Mouse (Mus musculus) embryonic facial prominence, embryonic 14.5 days (tissue): ENCODE results near the gene Tmem214. TPM values are rescaled to one million over a fixed set of nuclear protein-coding genes. Genes with fewer than 3 reads are reported as not detected.

ENCODE experiments used
- ATAC-seq: fragments of 200-750 bp; cut with Nextera tagmentation; 2 replicates; pipeline ENCODE4 v1.8.0; 2017; ENCODE audit warnings: low read depth, moderate number of reproducible peaks, moderate TSS enrichment
- DNase-seq: peaks from one replicate; pipeline ENCODE4 v3.0.0-alpha.2; 2015; ENCODE audit warnings: low spot score
- H3K27ac ChIP-seq: fragments of 300-500 bp; sonication (generic); replicated peaks from 2 replicates; pipeline ENCODE4 v1.5.1; 2014; ENCODE audit warnings: low read depth, mild to moderate bottlenecking, low read length, moderate library complexity
- H3K27me3 ChIP-seq: fragments of 300-500 bp; sonication (generic); replicated peaks from 2 replicates; pipeline ENCODE4 v1.6.1; 2014; ENCODE audit warnings: low read length; ENCODE audit not compliant: control insufficient read depth, insufficient read depth
- H3K36me3 ChIP-seq: fragments of 300-500 bp; sonication (generic); 2 replicates; pipeline ENCODE4 v1.6.1; 2014; ENCODE audit warnings: low read length, mixed read lengths; ENCODE audit not compliant: control insufficient read depth, insufficient read depth
- H3K4me1 ChIP-seq: fragments of 300-500 bp; sonication (generic); 2 replicates; pipeline ENCODE4 v1.6.1; 2014; ENCODE audit warnings: antibody characterized with exemption, low read length; ENCODE audit not compliant: control insufficient read depth, insufficient read depth
- H3K4me2 ChIP-seq: fragments of 300-500 bp; sonication (generic); 2 replicates; pipeline ENCODE4 v1.6.1; 2014; ENCODE audit warnings: low read depth, mild to moderate bottlenecking, low read length, moderate library complexity, mixed read lengths
- H3K4me3 ChIP-seq: fragments of 300-500 bp; sonication (generic); 2 replicates; pipeline ENCODE4 v1.5.1; 2014; ENCODE audit warnings: low read depth, mild to moderate bottlenecking, low read length
- H3K9ac ChIP-seq: fragments of 300-500 bp; sonication (generic); 2 replicates; pipeline ENCODE4 v1.6.1; 2014; ENCODE audit warnings: low read depth, mild to moderate bottlenecking, low read length, moderate library complexity, mixed read lengths
- H3K9me3 ChIP-seq: fragments of 300-500 bp; sonication (generic); 2 replicates; pipeline ENCODE4 v1.6.1; 2016; ENCODE audit warnings: low read length; ENCODE audit not compliant: control insufficient read depth
- WGBS: fragments of 180-500 bp; shearing (Covaris S2); extraction: QIAGEN DNeasy Blood & Tissue Kit; methylation state at CpG from one replicate; pipeline ENCODE4 v1.1.7; 2014; 5-methylcytosine and 5-hydroxymethylcytosine counted together
- polyA plus RNA-seq: library from polyadenylated mRNA; unstranded; fragments of >200 nt; fragmentation: Nextera tagmentation; extraction: Ambion mirVana; gene quantifications from 2 replicates; pipeline ENCODE4 v1.2.1, GENCODE M21; 2014

Tmem214 gene
- polyA plus RNA-seq, 1 experiment from 2014 or later, result 77.1 TPM

DNA sequence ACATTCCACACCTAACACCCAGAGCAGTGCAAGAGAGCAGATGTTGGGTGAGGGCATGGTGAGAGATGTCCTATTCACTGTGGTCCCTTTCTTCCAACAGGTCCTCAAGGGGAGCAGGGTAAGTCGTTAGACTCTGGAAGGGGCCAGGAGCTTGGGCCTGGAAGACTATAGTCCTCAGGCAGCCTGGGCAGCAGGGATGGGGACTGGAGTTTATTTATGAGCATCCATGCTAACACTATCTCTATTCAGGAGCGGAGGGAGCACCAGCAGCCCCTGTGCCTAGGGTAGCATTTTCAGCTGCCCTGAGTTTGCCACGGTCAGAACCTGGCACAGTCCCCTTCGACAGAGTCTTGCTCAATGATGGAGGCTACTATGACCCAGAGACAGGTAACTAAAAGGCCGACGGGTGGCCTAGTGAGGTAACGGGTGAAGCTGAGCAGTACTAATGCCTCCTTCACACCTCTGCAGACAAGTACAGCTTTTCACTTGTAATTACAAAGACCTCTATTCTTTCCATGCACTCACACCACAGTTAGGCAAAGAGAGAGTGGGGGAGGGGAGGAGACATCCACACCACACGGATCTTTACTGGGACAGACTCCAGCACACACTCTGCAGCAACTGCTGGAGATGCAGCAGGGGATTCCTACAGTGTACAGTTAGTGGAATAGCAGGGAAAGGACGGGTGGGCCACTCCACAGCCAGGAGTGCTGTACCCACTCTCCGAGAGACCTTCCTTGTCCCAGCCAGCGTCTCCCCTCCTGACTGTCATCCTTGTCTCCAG lies 52.2 kb downstream of the Tmem214 start:
- peaks cover 17% of the 10 kb centered on the region for H3K4me1 ChIP-seq
- peaks cover 43% of the 10 kb centered on the region for H3K36me3 ChIP-seq
- DNase-seq, result peak; percentile 41
- H3K27me3 ChIP-seq, result no peaks in the 10 kb centered on the region
- no peaks in the 10 kb centered on the region for H3K9me3 ChIP-seq
- no peak overlapping the region for H3K4me3 ChIP-seq
- H3K9ac ChIP-seq, result no peak overlapping the region
- ATAC-seq, result no peak
- 68% methylated on average over 11 of the region's 11 CpGs for WGBS
- no peak overlapping the region for H3K4me2 ChIP-seq
- H3K27ac ChIP-seq, result no peak overlapping the region

DNA sequence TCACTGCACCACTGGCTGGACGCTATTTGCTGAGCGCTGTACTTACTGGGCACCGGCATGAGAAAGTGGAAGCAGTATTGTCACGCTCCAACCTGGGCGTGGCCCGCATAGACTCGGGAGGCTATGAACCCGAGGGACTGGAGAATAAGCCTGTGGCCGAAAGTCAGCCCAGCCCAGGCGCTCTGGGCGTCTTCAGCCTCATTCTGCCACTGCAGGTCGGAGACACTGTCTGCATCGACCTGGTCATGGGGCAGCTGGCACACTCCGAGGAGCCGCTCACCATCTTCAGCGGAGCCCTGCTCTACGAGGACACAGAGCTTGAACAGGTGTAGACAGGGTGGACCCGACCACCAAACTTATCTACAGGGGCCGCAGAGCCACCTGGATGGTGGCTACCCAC lies 52.8 kb downstream of the Tmem214 start:
- Histone ChIP-seq H3K27ac (no peak overlapping the region), H3K27me3 (no peaks in the 10 kb centered on the region), H3K9ac (no peak overlapping the region), H3K36me3 (peaks cover 43% of the 10 kb centered on the region), H3K4me2 (peak overlapping the region; percentile 70; the same call in 1 of the 2 replicates), H3K4me1 (peaks cover 17% of the 10 kb centered on the region), H3K4me3 (no peak overlapping the region), H3K9me3 (no peaks in the 10 kb centered on the region)
- DNase-seq, result no peak
- 0 out of 2 replicates have a peak, but pooled peaks have one; percentile 0 for ATAC-seq
- 70% methylated on average over 19 of the region's 19 CpGs for WGBS

DNA sequence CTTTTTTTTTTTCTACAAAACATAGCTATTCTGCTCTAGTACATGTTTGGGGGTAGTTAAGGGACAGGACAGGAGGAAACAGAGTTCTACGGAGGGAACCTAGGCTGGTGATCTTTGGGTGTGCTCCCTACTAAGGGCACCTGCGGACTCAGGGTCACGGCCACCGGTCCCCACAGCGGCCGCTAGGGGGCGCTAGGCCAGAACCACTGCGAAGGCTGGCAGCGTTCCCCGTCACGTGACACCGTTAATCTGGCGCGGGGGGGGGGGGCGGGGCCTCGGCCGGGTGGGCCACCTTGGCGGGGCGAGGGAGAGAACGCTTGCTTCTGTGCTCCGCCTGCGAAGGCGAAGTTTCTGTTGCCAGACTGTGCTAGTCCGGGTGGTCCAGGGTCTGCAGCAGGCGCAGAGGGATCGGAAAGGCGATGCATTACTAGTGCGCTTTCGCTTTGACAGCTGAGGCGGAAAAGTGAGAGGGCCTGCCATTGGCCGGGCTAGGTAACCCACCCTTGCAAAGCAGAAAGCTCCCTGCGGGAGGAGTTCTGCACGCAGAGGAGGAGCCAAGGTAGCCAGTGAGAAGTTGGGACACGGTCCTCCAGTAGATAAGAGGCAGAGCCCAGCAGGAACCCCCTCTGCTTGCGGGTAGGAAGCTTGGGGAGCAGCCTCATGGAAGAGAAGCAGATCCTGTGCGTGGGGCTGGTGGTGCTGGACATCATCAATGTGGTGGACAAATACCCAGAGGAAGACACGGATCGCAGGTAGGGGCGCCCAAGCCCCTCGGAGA lies 53.6 kb downstream of the Tmem214 start, which contains the start of gene Khk:
Gene Khk (plus strand): TSS at position 176 of the 778 bp plus-strand sequence.
- peak; percentile 91 for ATAC-seq
- Histone ChIP-seq H3K9me3 (no peaks in the 10 kb centered on the region), H3K9ac (peak within 1 kb of the TSS; percentile 62), H3K27me3 (no peaks in the 10 kb centered on the region), H3K4me1 (peaks cover 13% of the 10 kb centered on the region), H3K36me3 (peaks cover 43% of the 10 kb centered on the region), H3K4me3 (peak within 1 kb of the TSS; percentile 46), H3K27ac (peak within 1 kb of the TSS; percentile 83), H3K4me2 (peak within 1 kb of the TSS; percentile 70)
- peak; percentile 93 for DNase-seq
- 1% methylated on average over 29 of the region's 40 CpGs for WGBS

GRCm38 (mm10) chr5:30922581-30923041 lies 54.8 kb downstream of the Tmem214 start:
- no peak for DNase-seq
- Histone ChIP-seq H3K4me2 (peak overlapping the region; percentile 70), H3K36me3 (peaks cover 35% of the 10 kb centered on the region), H3K27ac (0 out of 2 replicates have a peak overlapping the region, but pooled peaks have one; percentile 83), H3K27me3 (no peaks in the 10 kb centered on the region), H3K4me3 (no peak overlapping the region), H3K9ac (0 out of 2 replicates have a peak overlapping the region, but pooled peaks have one; percentile 23), H3K9me3 (no peaks in the 10 kb centered on the region), H3K4me1 (peaks cover 11% of the 10 kb centered on the region)
- ATAC-seq, result no peak
- 71% methylated on average over 10 of the region's 10 CpGs for WGBS

DNA sequence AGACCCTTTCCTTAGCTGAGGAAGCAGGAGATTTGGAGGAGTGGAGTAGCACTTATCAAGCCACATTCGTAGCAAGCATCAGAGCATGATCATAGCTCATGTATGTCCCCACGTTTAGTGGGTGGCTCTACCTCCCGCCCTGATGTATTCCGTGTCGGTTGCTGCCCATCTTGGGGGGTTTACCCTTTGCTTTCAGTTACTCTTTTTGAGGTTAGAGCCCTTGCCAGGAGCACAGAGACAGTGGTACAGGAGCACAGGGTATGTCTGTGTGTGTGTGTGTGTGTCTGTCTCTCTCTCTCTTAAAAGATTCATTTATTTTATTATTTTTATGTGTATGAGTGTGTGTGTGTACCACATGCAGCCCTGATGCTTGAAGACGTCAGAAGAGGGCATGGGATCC lies 55.3 kb downstream of the Tmem214 start:
- Histone ChIP-seq H3K9ac (no peak overlapping the region), H3K4me1 (peaks cover 11% of the 10 kb centered on the region), H3K9me3 (no peaks in the 10 kb centered on the region), H3K27me3 (no peaks in the 10 kb centered on the region), H3K4me2 (no peak overlapping the region), H3K36me3 (peaks cover 30% of the 10 kb centered on the region), H3K4me3 (no peak overlapping the region), H3K27ac (no peak overlapping the region)
- ATAC-seq (no peak), DNase-seq (no peak)
- 90% methylated on average over 6 of the region's 6 CpGs for WGBS

- Histone ChIP-seq H3K4me2 (no peak overlapping the region), H3K9me3 (no peaks in the 10 kb centered on the region), H3K9ac (no peak overlapping the region), H3K27me3 (no peaks in the 10 kb centered on the region), H3K4me3 (no peak overlapping the region), H3K36me3 (peaks cover 15% of the 10 kb centered on the region), H3K4me1 (peaks cover 11% of the 10 kb centered on the region), H3K27ac (no peak overlapping the region)
- WGBS, result 76% methylated on average over 8 of the region's 8 CpGs
- DNase-seq (no peak), ATAC-seq (no peak)
Observed at GRCm38 (mm10) chr5:30924614-30925013, 56.8 kb downstream of the Tmem214 start.

GRCm38 (mm10) chr5:30925217-30925616 lies 57.4 kb downstream of the Tmem214 start:
- Histone ChIP-seq H3K27ac (no peak overlapping the region), H3K4me2 (no peak overlapping the region), H3K4me3 (no peak overlapping the region), H3K9ac (no peak overlapping the region), H3K9me3 (no peaks in the 10 kb centered on the region), H3K36me3 (peaks cover 9% of the 10 kb centered on the region), H3K27me3 (no peaks in the 10 kb centered on the region), H3K4me1 (peaks cover 11% of the 10 kb centered on the region)
- no peak for ATAC-seq
- WGBS, result over 99% methylated on average over 5 of the region's 5 CpGs
- DNase-seq, result no peak

DNA sequence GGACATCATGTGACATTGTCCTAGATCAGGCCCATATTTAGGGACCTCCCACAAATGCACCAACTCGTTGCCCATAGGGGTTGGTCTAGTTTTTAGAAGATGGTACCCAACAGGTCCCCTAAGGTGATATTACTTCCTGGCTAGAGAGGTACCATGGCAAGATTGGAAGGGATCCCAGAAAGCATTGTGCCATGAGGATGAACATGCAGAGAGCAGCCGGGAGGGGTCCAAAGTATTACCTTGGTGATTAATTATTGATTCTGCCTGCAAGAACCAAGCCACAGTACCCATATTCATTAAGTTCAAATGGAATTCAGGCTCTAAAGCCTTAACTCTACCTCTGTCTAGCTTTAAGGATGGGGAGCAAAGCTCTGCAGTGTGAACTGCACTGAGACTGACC lies 58.3 kb downstream of the Tmem214 start:
- WGBS, result 72% methylated on average over 2 of the region's 2 CpGs
- H3K27me3 ChIP-seq, result no peaks in the 10 kb centered on the region
- peaks cover under 1% of the 10 kb centered on the region; the same call in 1 of the 2 replicates for H3K36me3 ChIP-seq
- H3K4me1 ChIP-seq, result peaks cover 11% of the 10 kb centered on the region
- DNase-seq, result no peak
- no peak for ATAC-seq
- no peak overlapping the region for H3K4me3 ChIP-seq
- no peak overlapping the region for H3K9ac ChIP-seq
- no peaks in the 10 kb centered on the region for H3K9me3 ChIP-seq
- H3K27ac ChIP-seq, result no peak overlapping the region
- no peak overlapping the region for H3K4me2 ChIP-seq
